Mouse (Mus musculus): ENCODE measurements around the gene Sirpa. TPM values are rescaled to one million over a fixed set of nuclear protein-coding genes. Genes with fewer than 3 reads are reported as not detected.

The Sirpa gene
- polyA plus RNA-seq, 1 experiment = 94.2 TPM

DNA sequence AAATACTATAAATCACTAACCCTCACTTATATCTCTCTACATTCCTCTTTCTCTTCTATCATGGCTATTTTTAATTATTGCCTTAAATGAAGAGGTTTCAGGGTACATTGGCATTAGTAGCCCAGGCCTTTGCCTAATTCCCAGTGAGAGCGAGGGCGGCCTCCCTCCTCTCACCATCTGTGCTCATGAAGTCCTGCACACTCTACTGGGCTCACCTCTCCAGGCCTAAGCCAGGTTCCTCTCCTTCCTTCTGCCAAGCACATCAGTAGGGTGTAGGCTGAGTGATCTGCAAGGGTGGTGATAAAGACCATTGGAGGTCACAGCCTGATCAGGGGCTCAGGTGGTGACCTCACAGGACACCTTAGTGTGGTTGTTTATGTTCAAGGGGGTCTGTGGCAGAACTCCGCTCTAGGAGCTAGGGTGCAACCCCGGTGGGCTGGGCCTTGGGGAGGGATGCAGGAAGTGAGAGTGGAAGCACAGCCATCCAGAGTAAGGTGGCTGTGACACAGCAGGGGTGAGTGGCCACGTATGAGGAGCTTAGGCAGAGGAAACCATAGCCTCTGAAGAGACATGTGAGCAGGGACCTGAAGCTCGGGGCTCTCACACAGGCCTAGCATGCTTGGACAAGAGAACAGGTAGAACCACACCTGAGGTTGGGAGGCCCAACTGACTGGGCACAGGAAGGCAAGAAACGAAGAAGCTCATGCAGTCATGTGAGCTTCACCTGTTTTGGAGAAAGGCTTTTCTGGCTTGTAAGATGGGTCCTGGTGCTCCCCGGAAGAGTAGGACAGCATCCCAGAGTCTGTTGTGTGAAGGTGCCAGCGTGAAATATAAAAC, 29.2 kb downstream of the Sirpa start:
- no peak overlapping the region for H3K4me3 ChIP-seq (replicated peaks; ENCODE audit: extremely low read depth, low read depth, low read length)
- H3K4me1 ChIP-seq (ENCODE audit: control insufficient read depth, insufficient read depth, low read length) = no peaks in the 10 kb centered on the region
- DNase-seq = peak; percentile 1
- WGBS = 81% methylated on average over 9 of the region's 9 CpGs
- no peak for TF ChIP-seq CTCF (IDR thresholded peaks at IDR 0.05; ENCODE audit: insufficient read depth, low read length)
- no peak for TF ChIP-seq POLR2A (IDR thresholded peaks at IDR 0.05; ENCODE audit: borderline replicate concordance, extremely low read depth, low read depth, low read length)

DNA sequence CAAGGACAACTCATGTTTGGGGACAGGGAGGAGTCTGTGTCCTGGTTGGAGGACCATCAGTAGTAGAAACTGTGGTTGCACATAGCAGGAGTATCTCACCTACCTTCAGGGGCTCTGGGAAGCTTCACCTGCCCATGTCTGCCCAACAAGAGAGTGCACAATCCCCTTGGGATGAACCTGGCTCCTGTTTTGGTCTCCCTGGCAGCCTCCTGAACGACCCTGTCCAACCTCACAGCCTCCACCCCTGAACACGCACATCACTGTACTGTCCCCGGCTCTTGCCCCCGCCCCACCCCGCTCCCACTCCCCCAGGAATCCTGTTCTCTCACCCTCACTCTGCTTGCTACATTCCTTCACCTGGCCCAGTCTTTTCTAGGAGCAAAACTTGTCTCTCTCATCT, 30.3 kb downstream of the Sirpa start:
- Histone ChIP-seq H3K4me3 (replicated peaks; ENCODE audit: extremely low read depth, low read depth, low read length) (no peak overlapping the region), H3K4me1 (ENCODE audit: control insufficient read depth, insufficient read depth, low read length) (no peaks in the 10 kb centered on the region)
- peak; percentile 0 for DNase-seq
- TF ChIP-seq CTCF (IDR thresholded peaks at IDR 0.05; ENCODE audit: insufficient read depth, low read length) (no peak), POLR2A (IDR thresholded peaks at IDR 0.05; ENCODE audit: borderline replicate concordance, extremely low read depth, low read depth, low read length) (no peak)
- WGBS = 90% methylated on average over 5 of the region's 5 CpGs

DNA sequence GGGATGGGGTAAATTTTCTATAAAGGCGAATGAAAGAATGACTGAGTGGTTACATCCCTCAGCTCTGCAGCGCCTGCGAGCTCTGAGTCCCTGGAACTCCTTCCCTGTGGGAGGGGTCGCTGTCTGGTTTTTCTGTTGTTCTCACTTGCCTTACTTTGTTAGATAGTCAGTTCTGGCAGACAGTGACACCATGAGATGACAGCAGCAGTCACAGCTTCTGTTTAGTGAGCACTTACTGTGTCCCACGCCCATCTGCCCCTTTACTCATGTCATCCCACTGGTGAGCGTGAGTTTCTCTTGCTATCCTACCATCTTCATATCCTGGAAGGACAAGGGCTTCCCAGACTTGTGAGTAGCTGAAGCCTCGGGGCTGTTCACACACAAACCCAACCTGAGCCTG, 31.1 kb downstream of the Sirpa start:
- Histone ChIP-seq H3K4me3 (replicated peaks; ENCODE audit: extremely low read depth, low read depth, low read length) (no peak overlapping the region), H3K4me1 (ENCODE audit: control insufficient read depth, insufficient read depth, low read length) (no peaks in the 10 kb centered on the region)
- no peak for DNase-seq
- no peak for TF ChIP-seq POLR2A (IDR thresholded peaks at IDR 0.05; ENCODE audit: borderline replicate concordance, extremely low read depth, low read depth, low read length)
- no peak for TF ChIP-seq CTCF (IDR thresholded peaks at IDR 0.05; ENCODE audit: insufficient read depth, low read length)
- WGBS = 93% methylated on average over 7 of the region's 7 CpGs

DNA sequence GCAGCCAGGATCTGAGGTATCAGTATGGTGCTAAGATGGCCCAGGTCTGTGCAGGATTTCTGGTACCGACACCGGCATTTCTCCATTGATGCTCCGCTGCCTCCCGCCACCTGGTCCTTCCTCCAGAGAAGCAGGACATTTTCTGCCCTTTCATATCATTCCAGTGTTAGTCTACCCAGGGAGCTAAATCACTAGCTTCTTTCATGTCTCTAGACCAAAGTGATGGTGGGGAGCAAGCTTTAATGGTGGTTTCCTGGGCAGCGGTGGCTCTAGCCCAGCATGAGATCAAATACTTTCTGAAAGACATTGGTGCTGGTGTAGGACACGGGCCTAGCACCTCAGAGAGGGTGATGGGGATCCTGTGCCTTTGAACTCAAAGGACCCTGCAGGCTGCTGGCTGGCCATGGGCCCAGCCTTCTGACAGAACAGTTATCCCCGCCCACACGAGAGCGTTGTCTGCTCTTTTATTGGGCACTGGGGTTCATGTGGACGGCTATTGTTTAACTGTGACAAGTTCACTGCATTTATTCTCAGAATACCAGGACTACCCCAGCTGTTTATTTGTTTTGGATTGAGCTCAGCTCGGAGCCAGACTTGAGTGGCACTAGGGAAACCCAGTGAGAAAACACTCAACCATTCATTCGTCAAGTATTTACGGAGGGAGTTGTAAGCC, 31.7 kb downstream of the Sirpa start:
- no peaks in the 10 kb centered on the region for H3K4me1 ChIP-seq (ENCODE audit: control insufficient read depth, insufficient read depth, low read length)
- TF ChIP-seq POLR2A (IDR thresholded peaks at IDR 0.05; ENCODE audit: borderline replicate concordance, extremely low read depth, low read depth, low read length) (no peak), CTCF (IDR thresholded peaks at IDR 0.05; ENCODE audit: insufficient read depth, low read length) (no peak)
- peak; percentile 33 for DNase-seq
- 60% methylated on average over 13 of the region's 13 CpGs for WGBS
- H3K4me3 ChIP-seq (replicated peaks; ENCODE audit: extremely low read depth, low read depth, low read length) = no peak overlapping the region

DNA sequence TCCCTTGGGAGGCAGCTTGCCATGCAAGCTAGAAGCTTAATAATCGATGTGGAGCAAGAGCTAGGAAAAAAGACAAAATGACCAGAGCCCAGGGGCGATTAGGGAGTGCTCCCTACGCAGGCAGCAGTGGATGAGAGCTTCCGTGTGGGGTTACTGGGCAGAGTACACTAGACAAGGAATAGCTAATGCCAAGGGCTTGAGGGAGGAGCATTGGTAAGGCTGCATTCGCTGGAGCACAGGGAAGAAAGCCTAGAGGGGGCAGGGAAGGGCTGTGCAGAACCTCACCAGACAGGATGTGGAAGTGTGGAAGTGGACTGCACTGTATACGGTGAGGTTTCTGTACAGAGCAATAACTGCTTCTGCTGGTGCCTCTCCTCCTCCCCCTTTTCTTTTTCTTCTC, 32.3 kb downstream of the Sirpa start:
- DNase-seq = no peak
- Histone ChIP-seq H3K4me1 (ENCODE audit: control insufficient read depth, insufficient read depth, low read length) (no peaks in the 10 kb centered on the region), H3K4me3 (replicated peaks; ENCODE audit: extremely low read depth, low read depth, low read length) (no peak overlapping the region)
- 36% methylated on average over 6 of the region's 6 CpGs for WGBS
- TF ChIP-seq POLR2A (IDR thresholded peaks at IDR 0.05; ENCODE audit: borderline replicate concordance, extremely low read depth, low read depth, low read length) (no peak), CTCF (IDR thresholded peaks at IDR 0.05; ENCODE audit: insufficient read depth, low read length) (no peak)

DNA sequence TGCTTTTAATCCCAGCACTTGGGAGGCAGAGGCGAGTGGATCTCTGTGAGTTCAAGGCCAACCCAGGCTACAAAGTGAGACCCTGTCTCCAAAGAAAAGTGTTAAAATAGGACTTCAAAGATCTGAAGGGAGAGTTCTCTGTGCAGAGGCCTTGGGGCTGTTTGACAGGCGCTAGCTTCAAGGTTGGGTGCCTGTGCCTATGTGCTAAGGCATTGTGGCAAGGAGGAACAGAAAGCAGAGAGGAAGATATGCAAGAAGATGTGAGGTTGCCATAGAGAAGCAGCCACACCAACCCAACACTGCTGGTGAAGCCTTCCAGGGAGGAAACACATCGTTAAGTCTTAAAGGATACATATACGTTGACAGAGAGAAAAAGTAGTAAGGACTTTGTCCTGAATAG, 33.2 kb downstream of the Sirpa start:
- Histone ChIP-seq H3K4me1 (ENCODE audit: control insufficient read depth, insufficient read depth, low read length) (no peaks in the 10 kb centered on the region), H3K4me3 (replicated peaks; ENCODE audit: extremely low read depth, low read depth, low read length) (no peak overlapping the region)
- DNase-seq = peak; percentile 2
- TF ChIP-seq POLR2A (IDR thresholded peaks at IDR 0.05; ENCODE audit: borderline replicate concordance, extremely low read depth, low read depth, low read length) = no peak
- no peak for TF ChIP-seq CTCF (IDR thresholded peaks at IDR 0.05; ENCODE audit: insufficient read depth, low read length)
- WGBS = 78% methylated on average over 4 of the region's 4 CpGs

DNA sequence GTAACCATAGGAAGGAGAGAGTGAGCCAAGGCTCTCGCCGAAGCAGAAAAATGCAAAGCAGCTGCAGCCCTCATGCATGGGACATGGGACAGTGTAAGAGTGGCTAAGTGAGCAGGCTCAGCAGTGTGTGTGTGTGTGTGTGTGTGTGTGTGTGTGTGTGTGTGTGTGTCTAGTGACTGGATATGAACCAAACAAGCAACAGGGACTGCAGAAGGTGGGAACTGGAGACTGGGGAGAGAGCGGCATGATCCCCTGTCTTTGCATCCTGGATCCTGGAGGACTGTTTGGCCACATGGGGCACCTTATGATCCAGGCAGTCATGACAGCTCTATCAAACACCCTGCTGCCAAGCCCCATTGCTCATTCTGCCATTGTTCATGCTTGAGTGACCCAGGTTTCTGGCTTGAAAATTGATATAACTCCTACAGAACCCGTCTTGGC, 34.0 kb downstream of the Sirpa start:
- TF ChIP-seq POLR2A (IDR thresholded peaks at IDR 0.05; ENCODE audit: borderline replicate concordance, extremely low read depth, low read depth, low read length) (no peak), CTCF (IDR thresholded peaks at IDR 0.05; ENCODE audit: insufficient read depth, low read length) (no peak)
- 94% methylated on average over 4 of the region's 4 CpGs for WGBS
- DNase-seq = peak; percentile 1
- no peak overlapping the region for H3K4me3 ChIP-seq (replicated peaks; ENCODE audit: extremely low read depth, low read depth, low read length)
- H3K4me1 ChIP-seq (ENCODE audit: control insufficient read depth, insufficient read depth, low read length) = no peaks in the 10 kb centered on the region

DNA sequence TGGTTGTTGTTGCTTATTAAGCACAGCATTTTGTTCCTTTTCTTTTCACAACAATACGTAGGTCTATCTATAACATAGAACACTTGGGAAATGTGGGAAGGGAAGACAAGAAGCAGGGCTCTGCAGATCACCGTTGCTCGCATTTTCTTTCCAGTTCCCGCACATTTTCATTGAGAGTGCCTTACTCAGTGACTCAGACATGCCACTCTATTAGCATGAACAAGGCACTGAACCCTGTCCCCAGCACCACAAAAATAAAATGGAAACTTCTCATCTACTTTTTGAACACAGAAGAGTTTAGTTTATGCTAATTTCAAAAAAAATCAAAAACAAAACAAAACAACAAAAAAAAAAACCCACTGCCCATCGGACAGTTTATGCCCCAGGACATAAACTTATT, 34.5 kb downstream of the Sirpa start:
- no peak for DNase-seq
- H3K4me3 ChIP-seq (replicated peaks; ENCODE audit: extremely low read depth, low read depth, low read length) = no peak overlapping the region
- TF ChIP-seq CTCF (IDR thresholded peaks at IDR 0.05; ENCODE audit: insufficient read depth, low read length) (no peak), POLR2A (IDR thresholded peaks at IDR 0.05; ENCODE audit: borderline replicate concordance, extremely low read depth, low read depth, low read length) (no peak)
- 95% methylated on average over 5 of the region's 5 CpGs for WGBS
- no peaks in the 10 kb centered on the region for H3K4me1 ChIP-seq (ENCODE audit: control insufficient read depth, insufficient read depth, low read length)

DNA sequence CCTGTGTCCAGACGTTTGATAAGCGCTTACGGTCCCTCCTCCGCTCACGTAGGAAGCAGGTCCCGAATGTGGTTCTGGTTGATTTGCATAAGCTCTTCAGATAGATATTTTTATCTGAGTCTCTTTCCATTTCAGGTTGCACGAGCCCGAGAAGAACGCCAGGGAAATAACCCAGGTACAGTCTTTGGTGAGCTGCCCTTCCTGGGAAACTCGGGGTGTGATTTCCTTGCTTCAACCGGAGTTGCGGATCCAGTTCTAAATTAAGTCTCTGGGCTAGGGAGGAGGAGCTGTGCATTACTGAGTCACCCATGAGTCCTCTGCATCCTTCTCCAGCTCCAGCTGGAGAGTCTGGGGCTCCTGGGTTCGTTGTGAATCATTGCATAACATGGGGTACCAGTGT, 35.2 kb downstream of the Sirpa start:
- WGBS = 80% methylated on average over 13 of the region's 13 CpGs

More for the DNA sequence above, 35.2 kb downstream of the Sirpa start:
- no peak for TF ChIP-seq CTCF (IDR thresholded peaks at IDR 0.05; ENCODE audit: insufficient read depth, low read length)
- TF ChIP-seq POLR2A (IDR thresholded peaks at IDR 0.05; ENCODE audit: borderline replicate concordance, extremely low read depth, low read depth, low read length) = no peak
- H3K4me3 ChIP-seq (replicated peaks; ENCODE audit: extremely low read depth, low read depth, low read length) = no peak overlapping the region
- H3K4me1 ChIP-seq (ENCODE audit: control insufficient read depth, insufficient read depth, low read length) = peaks cover 3% of the 10 kb centered on the region; the same call in 1 of the 2 replicates
- peak; percentile 2 for DNase-seq

Data from lung, adult 2 months (tissue).